Mouse (Mus musculus): ENCODE data around the gene Fam19a2.

Fam19a2 gene

GRCm38 (mm10) chr10:123751676-123752280 is 488.0 kb downstream of the Fam19a2 start:
- no peak for DNase-seq

- DNase-seq: no peak
Observed at GRCm38 (mm10) chr10:123752755-123753154, 489.0 kb downstream of the Fam19a2 start.

- no peak for DNase-seq
Observed at GRCm38 (mm10) chr10:123753996-123754395, 490.2 kb downstream of the Fam19a2 start.

GRCm38 (mm10) chr10:123789374-123789773 is 525.6 kb downstream of the Fam19a2 start:
- DNase-seq: no peak
